Mouse (Mus musculus): Measurements from ENCODE around the gene Scamp5. TPM values are rescaled to one million over a fixed set of nuclear protein-coding genes. Genes with fewer than 3 reads are reported as not detected.
A peak's percentile ranks its signal among the peaks of the same experiment; 100 is the strongest.

The Scamp5 gene
- polyA plus RNA-seq, 1 experiment from 2014 or later: 90.0 TPM

- ATAC-seq (ENCODE audit: low FRiP score) (no peak), DNase-seq (ENCODE audit: low spot score) (no peak)
- Histone ChIP-seq H3K36me3 (replicated peaks; ENCODE audit: control insufficient read depth, insufficient read depth) (peaks cover 15% of the 10 kb centered on the region; the same call in 1 of the 2 replicates), H3K4me3 (replicated peaks; ENCODE audit: low read length) (peak overlapping the region; percentile 69; the same call in 1 of the 2 replicates), H3K9me3 (ENCODE audit: control insufficient read depth, low read length) (no peaks in the 10 kb centered on the region), H3K27me3 (ENCODE audit: control insufficient read depth, insufficient read depth, low read length) (no peaks in the 10 kb centered on the region), H3K4me2 (replicated peaks) (peak overlapping the region; percentile 77), H3K27ac (no peak overlapping the region), H3K9ac (peak overlapping the region; percentile 91; the same call in 1 of the 2 replicates), H3K4me1 (replicated peaks; ENCODE audit: control insufficient read depth, insufficient read depth, low read length) (peaks cover 25% of the 10 kb centered on the region)
- 91% methylated on average over 3 of the region's 3 CpGs for WGBS
Measured at GRCm38 (mm10) chr9:57466101-57466500, 1.8 kb downstream of the Scamp5 start.

- Histone ChIP-seq H3K36me3 (replicated peaks; ENCODE audit: control insufficient read depth, insufficient read depth) (peaks cover 15% of the 10 kb centered on the region; the same call in 1 of the 2 replicates), H3K4me1 (replicated peaks; ENCODE audit: control insufficient read depth, insufficient read depth, low read length) (peaks cover 20% of the 10 kb centered on the region), H3K27ac (no peak overlapping the region), H3K27me3 (ENCODE audit: control insufficient read depth, insufficient read depth, low read length) (no peaks in the 10 kb centered on the region), H3K4me3 (replicated peaks; ENCODE audit: low read length) (no peak overlapping the region), H3K9ac (no peak overlapping the region), H3K9me3 (ENCODE audit: control insufficient read depth, low read length) (no peaks in the 10 kb centered on the region), H3K4me2 (replicated peaks) (no peak overlapping the region)
- DNase-seq (ENCODE audit: low spot score): no peak
- ATAC-seq (ENCODE audit: low FRiP score): no peak
- 92% methylated on average over 6 of the region's 6 CpGs for WGBS
Measured at GRCm38 (mm10) chr9:57462866-57463265, 5.0 kb downstream of the Scamp5 start.

- Histone ChIP-seq H3K27ac (no peak overlapping the region), H3K4me3 (replicated peaks; ENCODE audit: low read length) (no peak overlapping the region), H3K27me3 (ENCODE audit: control insufficient read depth, insufficient read depth, low read length) (no peaks in the 10 kb centered on the region), H3K9ac (no peak overlapping the region), H3K4me1 (replicated peaks; ENCODE audit: control insufficient read depth, insufficient read depth, low read length) (no peaks in the 10 kb centered on the region), H3K4me2 (replicated peaks) (no peak overlapping the region), H3K36me3 (replicated peaks; ENCODE audit: control insufficient read depth, insufficient read depth) (peaks cover 15% of the 10 kb centered on the region; the same call in 1 of the 2 replicates), H3K9me3 (ENCODE audit: control insufficient read depth, low read length) (no peaks in the 10 kb centered on the region)
- WGBS: 100% methylated on average over 2 of the region's 2 CpGs
- no peak for DNase-seq (ENCODE audit: low spot score)
- no peak for ATAC-seq (ENCODE audit: low FRiP score)
Measured at GRCm38 (mm10) chr9:57459707-57460106, 8.2 kb downstream of the Scamp5 start.

GRCm38 (mm10) chr9:57453516-57453915, 14.3 kb downstream of the Scamp5 start:
- H3K27ac ChIP-seq: no peak overlapping the region
- peaks cover 37% of the 10 kb centered on the region for H3K36me3 ChIP-seq (replicated peaks; ENCODE audit: control insufficient read depth, insufficient read depth)
- no peak overlapping the region for H3K4me3 ChIP-seq (replicated peaks; ENCODE audit: low read length)
- DNase-seq (ENCODE audit: low spot score) (no peak), ATAC-seq (ENCODE audit: low FRiP score) (no peak)
- H3K4me1 ChIP-seq (replicated peaks; ENCODE audit: control insufficient read depth, insufficient read depth, low read length): no peaks in the 10 kb centered on the region
- H3K27me3 ChIP-seq (ENCODE audit: control insufficient read depth, insufficient read depth, low read length): no peaks in the 10 kb centered on the region
- WGBS: 87% methylated on average over 4 of the region's 4 CpGs
- no peak overlapping the region for H3K4me2 ChIP-seq (replicated peaks)
- H3K9ac ChIP-seq: no peak overlapping the region
- H3K9me3 ChIP-seq (ENCODE audit: control insufficient read depth, low read length): no peaks in the 10 kb centered on the region

- Histone ChIP-seq H3K9ac (no peak overlapping the region), H3K4me3 (replicated peaks; ENCODE audit: low read length) (no peak overlapping the region), H3K36me3 (replicated peaks; ENCODE audit: control insufficient read depth, insufficient read depth) (peaks cover 43% of the 10 kb centered on the region), H3K4me2 (replicated peaks) (no peak overlapping the region), H3K4me1 (replicated peaks; ENCODE audit: control insufficient read depth, insufficient read depth, low read length) (no peaks in the 10 kb centered on the region), H3K27me3 (ENCODE audit: control insufficient read depth, insufficient read depth, low read length) (no peaks in the 10 kb centered on the region), H3K27ac (no peak overlapping the region), H3K9me3 (ENCODE audit: control insufficient read depth, low read length) (no peaks in the 10 kb centered on the region)
- no peak for ATAC-seq (ENCODE audit: low FRiP score)
- no peak for DNase-seq (ENCODE audit: low spot score)
- 91% methylated on average over 8 of the region's 8 CpGs for WGBS
Measured at GRCm38 (mm10) chr9:57452624-57453462, 15.0 kb downstream of the Scamp5 start.

GRCm38 (mm10) chr9:57449715-57450114, 18.1 kb downstream of the Scamp5 start:
- Histone ChIP-seq H3K27ac (no peak overlapping the region), H3K4me2 (replicated peaks) (no peak overlapping the region), H3K36me3 (replicated peaks; ENCODE audit: control insufficient read depth, insufficient read depth) (peaks cover 72% of the 10 kb centered on the region), H3K4me1 (replicated peaks; ENCODE audit: control insufficient read depth, insufficient read depth, low read length) (no peaks in the 10 kb centered on the region), H3K27me3 (ENCODE audit: control insufficient read depth, insufficient read depth, low read length) (no peaks in the 10 kb centered on the region), H3K9me3 (ENCODE audit: control insufficient read depth, low read length) (no peaks in the 10 kb centered on the region), H3K4me3 (replicated peaks; ENCODE audit: low read length) (no peak overlapping the region), H3K9ac (no peak overlapping the region)
- 81% methylated on average over 1 of the region's 1 CpGs for WGBS
- DNase-seq (ENCODE audit: low spot score) (no peak), ATAC-seq (ENCODE audit: low FRiP score) (no peak)

- no peak for ATAC-seq (ENCODE audit: low FRiP score)
- WGBS: 94% methylated on average over 1 of the region's 1 CpGs
- H3K4me3 ChIP-seq (replicated peaks; ENCODE audit: low read length): no peak overlapping the region
Measured at GRCm38 (mm10) chr9:57440620-57441019, 27.2 kb downstream of the Scamp5 start.

GRCm38 (mm10) chr9:57439522-57440295, 28.2 kb downstream of the Scamp5 start, which contains the start of gene Ppcdc:
Ppcdc (minus strand) TSS chr9:57440124.
- peak; percentile 94 for DNase-seq (ENCODE audit: low spot score)
- no peaks in the 10 kb centered on the region for H3K9me3 ChIP-seq (ENCODE audit: control insufficient read depth, low read length)
- H3K36me3 ChIP-seq (replicated peaks; ENCODE audit: control insufficient read depth, insufficient read depth): peaks cover 39% of the 10 kb centered on the region
- peak within 1 kb of the TSS; percentile 46 for H3K4me3 ChIP-seq (replicated peaks; ENCODE audit: low read length)
- peaks cover 7% of the 10 kb centered on the region; the same call in 1 of the 2 replicates for H3K4me1 ChIP-seq (replicated peaks; ENCODE audit: control insufficient read depth, insufficient read depth, low read length)
- WGBS: 3% methylated on average over 32 of the region's 32 CpGs
- H3K27ac ChIP-seq: peak within 1 kb of the TSS; percentile 63
- peak; percentile 95 for ATAC-seq (ENCODE audit: low FRiP score)
- H3K9ac ChIP-seq: peak within 1 kb of the TSS; percentile 66
- H3K4me2 ChIP-seq (replicated peaks): peak within 1 kb of the TSS; percentile 58
- H3K27me3 ChIP-seq (ENCODE audit: control insufficient read depth, insufficient read depth, low read length): no peaks in the 10 kb centered on the region

More at GRCm38 (mm10) chr9:57440620-57441019, 27.2 kb downstream of the Scamp5 start:
- H3K4me2 ChIP-seq (replicated peaks): no peak overlapping the region
- H3K4me1 ChIP-seq (replicated peaks; ENCODE audit: control insufficient read depth, insufficient read depth, low read length): peaks cover 7% of the 10 kb centered on the region; the same call in 1 of the 2 replicates
- H3K36me3 ChIP-seq (replicated peaks; ENCODE audit: control insufficient read depth, insufficient read depth): peaks cover 48% of the 10 kb centered on the region
- no peak for DNase-seq (ENCODE audit: low spot score)
- no peaks in the 10 kb centered on the region for H3K27me3 ChIP-seq (ENCODE audit: control insufficient read depth, insufficient read depth, low read length)
- H3K27ac ChIP-seq: no peak overlapping the region
- no peaks in the 10 kb centered on the region for H3K9me3 ChIP-seq (ENCODE audit: control insufficient read depth, low read length)
- H3K9ac ChIP-seq: no peak overlapping the region

GRCm38 (mm10) chr9:57439083-57439482, 28.8 kb downstream of the Scamp5 start:
- no peak for ATAC-seq (ENCODE audit: low FRiP score)
- 50% methylated on average over 7 of the region's 7 CpGs for WGBS
- peaks cover 7% of the 10 kb centered on the region; the same call in 1 of the 2 replicates for H3K4me1 ChIP-seq (replicated peaks; ENCODE audit: control insufficient read depth, insufficient read depth, low read length)
- no peaks in the 10 kb centered on the region for H3K27me3 ChIP-seq (ENCODE audit: control insufficient read depth, insufficient read depth, low read length)
- H3K9me3 ChIP-seq (ENCODE audit: control insufficient read depth, low read length): no peaks in the 10 kb centered on the region
- H3K4me3 ChIP-seq (replicated peaks; ENCODE audit: low read length): peak overlapping the region; percentile 46
- peak overlapping the region; percentile 58 for H3K4me2 ChIP-seq (replicated peaks)
- H3K36me3 ChIP-seq (replicated peaks; ENCODE audit: control insufficient read depth, insufficient read depth): peaks cover 33% of the 10 kb centered on the region
- H3K9ac ChIP-seq: peak overlapping the region; percentile 66
- DNase-seq (ENCODE audit: low spot score): no peak
- no peak overlapping the region for H3K27ac ChIP-seq
